Mouse (Mus musculus) naive thymus-derived CD4-positive, alpha-beta T cell, adult 2 months (primary cell): ENCODE results near the gene Zmym5.
"Not testable (repeated sequence)": the region's sequence is repeated elsewhere in the genome, so short reads cannot be mapped to it uniquely, and the experiment has no call there.

Experiments
- DNase-seq: peaks from one replicate; pipeline ENCODE4 v3.0.0-alpha.2; 2011; ENCODE audit warnings: low read depth

The Zmym5 gene

GRCm38 (mm10) chr14:56776571-56777238, 34.8 kb downstream of the Zmym5 start:
- DNase-seq = peak; percentile 47

GRCm38 (mm10) chr14:56775416-56775815, 36.1 kb downstream of the Zmym5 start:
- DNase-seq = no peak

- not testable (repeated sequence) for DNase-seq
Observed at GRCm38 (mm10) chr14:56766438-56766837, 45.1 kb downstream of the Zmym5 start.

- DNase-seq = not testable (repeated sequence)
Observed at GRCm38 (mm10) chr14:56765117-56765516, 46.4 kb downstream of the Zmym5 start.

- no peak for DNase-seq
Observed at GRCm38 (mm10) chr14:56751282-56751681, 60.2 kb downstream of the Zmym5 start.
